Mouse (Mus musculus): Measurements from ENCODE around the gene Ubald2.

The Ubald2 gene

DNA sequence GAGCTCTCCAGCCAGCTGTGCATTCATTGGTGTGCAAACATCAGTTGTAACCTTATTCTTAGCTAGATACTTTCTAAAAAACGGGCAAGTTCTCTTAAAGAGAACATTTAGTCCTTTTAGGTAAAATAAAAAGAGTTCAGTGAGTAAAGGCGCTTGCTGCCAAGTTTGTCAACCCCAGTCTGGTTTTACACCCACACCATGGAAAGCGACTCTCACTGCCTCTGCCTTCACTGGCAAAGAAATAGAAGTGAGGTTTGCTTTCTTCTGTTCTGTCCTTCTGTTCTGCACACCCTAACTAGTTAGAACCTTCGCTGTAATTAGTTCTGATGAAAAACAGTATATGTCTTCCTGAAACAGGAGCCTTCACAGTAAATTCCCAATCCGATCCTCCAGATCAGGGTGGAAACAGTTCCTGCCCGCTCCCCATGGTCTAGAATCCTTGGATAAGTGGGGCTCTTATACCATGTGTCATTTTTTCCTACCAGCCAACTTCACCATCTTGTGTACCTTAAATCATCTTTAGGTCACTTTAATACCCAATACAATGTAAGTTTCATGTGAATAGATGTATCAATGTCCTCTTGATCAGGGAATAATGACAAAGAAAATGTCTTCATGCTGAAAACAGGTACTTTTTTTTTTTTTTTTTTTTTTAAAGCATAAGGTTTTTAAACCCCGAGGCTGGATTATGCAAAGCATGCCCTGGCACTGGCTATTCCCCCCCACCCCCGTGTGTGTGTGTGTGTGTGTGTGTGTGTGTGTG is 1.1 kb upstream of the Ubald2 start:
- intact Hi-C loops (cut with DNase I) = no loop called here

DNA sequence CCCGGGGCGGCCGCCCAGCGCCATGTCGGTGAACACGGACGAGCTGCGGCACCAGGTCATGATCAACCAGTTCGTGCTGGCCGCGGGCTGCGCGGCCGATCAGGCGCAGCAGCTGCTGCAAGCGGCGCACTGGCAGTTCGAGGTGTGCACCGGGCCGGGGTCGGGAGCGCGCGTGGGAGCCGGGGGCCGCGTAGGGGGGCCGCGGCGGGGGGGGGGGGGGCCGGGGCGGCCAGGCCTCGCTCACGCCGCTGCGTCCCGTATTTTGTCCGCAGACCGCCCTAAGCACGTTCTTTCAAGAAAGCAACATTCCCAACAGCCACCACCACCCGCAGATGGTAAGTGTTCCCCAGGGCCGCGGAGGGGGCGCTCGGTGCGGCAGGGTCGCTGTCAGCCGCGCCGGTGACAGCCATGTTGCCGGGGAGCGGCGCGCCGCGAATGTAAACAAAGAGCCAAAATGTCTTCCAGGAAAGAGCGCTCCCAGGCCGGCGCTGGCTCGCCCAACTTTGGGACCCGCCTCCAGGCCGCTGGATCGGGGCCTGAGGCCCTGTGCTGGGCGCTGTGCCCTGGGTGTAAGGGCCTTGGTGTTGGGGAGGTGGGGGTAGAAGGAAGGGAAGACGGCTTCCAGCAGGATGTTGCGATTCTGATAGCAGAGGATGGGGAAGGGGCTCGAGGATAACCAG is 533 bp downstream of the Ubald2 start:
- intact Hi-C loops (cut with DNase I) = no loop called here

- intact Hi-C loops (cut with DNase I) = no loop called here
Measured at GRCm38 (mm10) chr11:116434967-116435752, 1.3 kb downstream of the Ubald2 start.

GRCm38 (mm10) chr11:116435992-116436724 is 2.3 kb downstream of the Ubald2 start:
- intact Hi-C loops (cut with DNase I) = no loop called here

- intact Hi-C loops (cut with DNase I) = no loop called here
Measured at GRCm38 (mm10) chr11:116436725-116437331, 2.9 kb downstream of the Ubald2 start.

GRCm38 (mm10) chr11:116437541-116437940 is 3.6 kb downstream of the Ubald2 start:
- intact Hi-C loops (cut with DNase I) = no loop called here

DNA sequence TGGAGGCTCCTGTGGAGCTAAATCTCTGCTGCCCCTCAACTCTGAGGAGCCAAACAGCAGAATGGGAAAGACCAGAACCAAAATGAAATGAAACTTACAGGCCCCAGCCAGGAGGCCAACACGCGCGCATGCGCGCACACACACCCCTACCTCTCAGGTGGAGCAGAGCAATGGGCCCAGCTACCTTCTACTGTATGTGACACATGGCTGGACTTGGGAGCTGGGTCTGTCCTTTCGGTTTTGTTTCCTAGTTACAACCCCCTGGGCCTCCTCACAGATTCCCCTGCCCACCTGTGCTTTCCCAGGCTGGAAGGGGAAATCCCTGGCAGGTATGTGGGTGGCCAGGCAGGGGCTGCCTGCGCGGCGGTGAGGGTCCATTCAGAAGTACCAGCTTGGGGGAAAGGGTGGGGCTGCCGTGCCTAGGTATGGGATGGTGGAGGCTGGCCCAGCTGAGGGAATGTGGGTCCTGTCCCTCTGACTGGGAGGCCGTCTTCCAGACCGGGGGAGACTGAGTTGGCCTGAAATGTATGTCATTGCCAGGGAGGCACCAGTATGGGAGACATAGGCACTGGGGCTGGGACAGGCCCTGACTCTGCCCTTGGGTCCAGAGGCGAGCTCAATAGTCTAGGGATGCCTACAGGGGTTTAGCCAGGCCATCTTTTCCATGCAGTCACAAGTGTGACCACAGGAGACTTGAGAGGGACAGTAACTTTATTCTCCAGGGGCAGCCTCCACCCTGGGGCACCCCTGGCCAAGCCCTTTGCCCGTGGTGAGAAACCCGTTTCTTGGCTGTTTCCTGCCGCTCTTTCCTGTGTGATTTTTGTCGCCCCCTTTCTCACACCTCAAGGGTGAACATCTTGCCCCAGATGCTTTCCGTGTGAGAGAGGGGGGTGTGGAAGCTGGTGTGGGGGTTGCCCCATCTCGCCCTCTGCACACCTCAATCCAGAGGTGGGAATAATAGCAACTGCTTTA is 5.7 kb downstream of the Ubald2 start:
- intact Hi-C loops (cut with DNase I) = loop anchor here (5.0 kb wide), 1 partner anchor 52 kb away; no protein-coding TSS in a partner anchor

DNA sequence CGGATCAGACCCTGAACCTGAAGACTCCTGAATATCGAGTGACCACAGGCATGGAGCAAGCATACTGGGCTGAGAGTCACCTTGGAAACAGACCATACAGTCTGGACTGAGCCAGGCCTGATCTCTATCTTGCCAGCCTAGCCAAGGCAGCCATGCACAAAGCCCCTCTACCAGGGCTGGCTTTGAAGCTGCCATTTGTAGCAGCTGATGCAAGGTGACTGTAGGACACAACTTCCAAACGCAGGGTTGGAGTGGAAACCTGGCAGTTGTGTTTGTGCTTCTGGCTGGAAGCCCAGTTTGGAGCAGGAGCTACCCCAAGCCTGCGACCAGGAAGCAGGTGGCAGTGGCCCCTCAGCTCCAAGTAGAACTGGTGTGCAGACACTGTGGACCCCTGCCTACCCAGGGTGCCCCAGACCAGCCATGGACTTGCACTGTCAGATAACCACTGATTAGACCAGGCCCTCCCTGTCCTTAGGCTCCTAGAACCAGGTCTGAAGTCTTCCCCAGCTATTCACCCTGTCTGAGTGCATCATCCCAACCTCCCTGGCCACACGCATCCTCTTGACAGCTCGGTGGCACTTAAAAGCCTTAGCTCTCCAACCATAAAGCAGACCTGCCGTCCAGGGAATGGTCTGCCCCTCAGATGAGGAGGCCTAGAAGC is 6.6 kb downstream of the Ubald2 start:
- intact Hi-C loops (cut with DNase I) = loop anchor here (5.0 kb wide), 1 partner anchor 53 kb away; no protein-coding TSS in a partner anchor

GRCm38 (mm10) chr11:116442129-116442866 is 8.4 kb downstream of the Ubald2 start:
- intact Hi-C loops (cut with DNase I) = loop anchor here (5.0 kb wide), 1 partner anchor 55 kb away; no protein-coding TSS in a partner anchor

DNA sequence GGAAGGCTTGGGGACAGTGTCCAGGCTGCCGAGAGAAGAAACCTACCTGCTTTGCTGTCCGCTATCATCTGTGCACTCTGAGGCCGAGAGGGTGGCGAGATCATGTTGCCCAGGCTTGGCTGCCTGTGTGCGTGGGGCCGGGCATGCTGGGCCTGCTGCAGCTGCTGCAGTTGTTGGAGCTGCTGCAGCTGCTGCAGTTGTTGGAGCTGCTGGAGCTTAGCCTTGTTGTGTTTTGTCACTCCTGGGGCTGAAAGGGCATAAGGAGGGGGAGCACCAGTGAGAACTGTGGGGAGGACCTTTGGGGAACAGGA is 8.9 kb downstream of the Ubald2 start:
- intact Hi-C loops (cut with DNase I) = loop anchor here (5.0 kb wide), 1 partner anchor 56 kb away; no protein-coding TSS in a partner anchor

- intact Hi-C loops (cut with DNase I) = loop anchor here (5.0 kb wide), 1 partner anchor 56 kb away; no protein-coding TSS in a partner anchor
Measured at GRCm38 (mm10) chr11:116443311-116443710, 9.4 kb downstream of the Ubald2 start.

- intact Hi-C loops (cut with DNase I) = loop anchor here (5.0 kb wide), 1 partner anchor 57 kb away; no protein-coding TSS in a partner anchor
Measured at GRCm38 (mm10) chr11:116443935-116444334, 10.0 kb downstream of the Ubald2 start.

DNA sequence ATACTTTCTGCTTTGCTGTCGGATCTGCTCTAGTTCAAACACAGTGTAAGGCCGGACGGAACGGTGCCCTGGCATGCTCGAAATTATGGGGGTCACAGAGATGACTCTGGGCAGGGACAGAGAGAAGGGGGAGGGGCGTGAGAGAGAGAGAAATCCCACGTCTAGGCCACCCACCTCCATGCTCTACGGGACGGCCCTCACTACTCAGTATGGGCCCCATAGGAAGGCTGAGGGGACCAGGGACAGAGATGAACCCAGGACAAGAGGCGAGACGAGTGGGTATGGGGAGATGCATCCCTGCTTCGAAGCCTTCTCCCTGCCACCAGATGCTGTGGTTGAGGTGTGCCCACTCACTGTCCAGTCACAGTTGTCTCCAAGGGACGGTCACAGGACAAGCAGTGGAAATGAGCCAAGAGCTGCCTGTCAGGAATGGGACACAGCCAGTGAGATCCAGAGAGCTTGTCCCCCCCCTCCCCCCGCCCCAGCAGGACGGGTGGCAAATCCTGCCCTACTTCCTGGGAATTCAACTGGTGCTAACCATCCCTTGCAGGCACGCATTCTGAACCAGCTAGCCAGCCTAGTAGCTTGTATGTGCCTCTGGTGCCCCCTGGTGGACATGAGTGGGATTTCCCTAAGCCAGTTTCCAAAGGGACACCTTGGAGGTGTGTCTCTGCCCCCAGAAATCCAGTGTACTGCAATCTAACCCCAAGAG is 11.9 kb downstream of the Ubald2 start:
- intact Hi-C loops (cut with DNase I) = loop anchor here (1.0 to 5.0 kb wide), 3 partner anchors 78 to 218 kb away; no protein-coding TSS in a partner anchor

GRCm38 (mm10) chr11:116446308-116446887 is 12.5 kb downstream of the Ubald2 start:
- intact Hi-C loops (cut with DNase I) = loop anchor here (1.0 to 5.0 kb wide), 3 partner anchors 79 to 219 kb away; no protein-coding TSS in a partner anchor

GRCm38 (mm10) chr11:116447822-116448221 is 13.9 kb downstream of the Ubald2 start:
- intact Hi-C loops (cut with DNase I) = loop anchor here (5.0 kb wide), 2 partner anchors 81 to 221 kb away; no protein-coding TSS in a partner anchor

DNA sequence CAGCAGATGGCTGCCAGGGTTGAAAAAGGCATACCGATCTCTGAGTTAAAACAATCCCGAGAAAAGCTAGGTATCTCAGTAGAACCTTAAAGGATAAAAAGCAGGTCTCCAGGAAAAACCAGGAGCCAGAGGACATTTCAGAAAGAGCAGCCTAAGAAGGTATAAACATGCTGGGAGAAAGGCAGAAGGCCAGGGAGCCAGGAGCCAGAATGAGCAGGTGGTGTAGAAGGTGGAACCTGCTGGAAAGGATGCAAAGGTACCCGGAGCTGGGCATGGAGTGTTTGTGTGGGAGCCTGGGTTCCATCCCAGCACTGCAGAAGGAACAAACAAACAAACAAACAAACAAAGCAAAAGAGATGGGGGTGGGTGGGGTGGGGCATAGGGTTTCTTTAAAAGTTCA is 15.4 kb downstream of the Ubald2 start:
- intact Hi-C loops (cut with DNase I) = loop anchor here (5.0 kb wide), 2 partner anchors 82 to 222 kb away; no protein-coding TSS in a partner anchor

DNA sequence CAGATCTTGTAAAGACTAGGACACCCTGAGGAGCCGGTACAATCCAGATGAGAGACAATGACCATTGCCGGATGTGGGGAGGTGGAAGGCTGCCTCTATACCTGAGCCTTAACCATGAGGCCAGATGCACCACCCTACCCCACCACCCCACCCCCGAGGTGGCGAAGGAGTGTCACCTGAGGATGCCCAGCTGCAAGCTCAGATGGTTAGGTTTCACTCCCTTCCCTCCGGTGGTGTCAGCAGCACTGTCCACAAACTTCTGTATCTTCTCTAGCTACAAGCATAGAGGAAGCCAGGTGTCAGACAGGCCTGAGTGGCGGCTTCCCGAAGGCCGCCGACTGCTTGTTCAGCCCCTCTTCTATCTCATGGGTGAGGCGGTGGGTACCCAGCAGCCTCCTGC is 20.0 kb downstream of the Ubald2 start:
- intact Hi-C loops (cut with DNase I) = no loop called here
